Mouse (Mus musculus) neural tube, embryonic 13.5 days (tissue): ENCODE measurements around the gene Nsun5. TPM values are rescaled to one million over a fixed set of nuclear protein-coding genes. Genes with fewer than 3 reads are reported as not detected.

ENCODE experiments used
- ATAC-seq: fragments of 200-750 bp; cut with Nextera tagmentation; 2 replicates; pipeline ENCODE4 v1.8.0; 2017; ENCODE audit warnings: low read depth, mild to moderate bottlenecking, moderate TSS enrichment, moderate library complexity
- H3K27ac ChIP-seq: fragments of 300-500 bp; sonication (generic); replicated peaks from 2 replicates; pipeline ENCODE4 v1.5.1; 2015; ENCODE audit warnings: moderate library complexity, mild to moderate bottlenecking, inconsistent platforms
- H3K27me3 ChIP-seq: fragments of 300-500 bp; sonication (generic); 2 replicates; pipeline ENCODE4 v1.6.1; 2015; ENCODE audit warnings: mild to moderate bottlenecking, inconsistent platforms
- H3K36me3 ChIP-seq: fragments of 300-500 bp; sonication (generic); 2 replicates; pipeline ENCODE4 v1.6.1; 2015; ENCODE audit warnings: mild to moderate bottlenecking, inconsistent platforms
- H3K4me1 ChIP-seq: fragments of 300-500 bp; sonication (generic); replicated peaks from 2 replicates; pipeline ENCODE4 v1.6.1; 2015; ENCODE audit warnings: inconsistent platforms
- H3K4me2 ChIP-seq: fragments of 300-500 bp; sonication (generic); 2 replicates; pipeline ENCODE4 v1.6.1; 2015; ENCODE audit warnings: inconsistent platforms, mild to moderate bottlenecking, moderate library complexity
- H3K4me3 ChIP-seq: fragments of 300-500 bp; sonication (generic); 2 replicates; pipeline ENCODE4 v1.5.1; 2015; ENCODE audit warnings: mild to moderate bottlenecking, inconsistent platforms
- H3K9ac ChIP-seq: fragments of 300-500 bp; sonication (generic); 2 replicates; pipeline ENCODE4 v1.6.1; 2015; ENCODE audit warnings: moderate library complexity, mild to moderate bottlenecking, inconsistent platforms
- H3K9me3 ChIP-seq: fragments of 300-500 bp; sonication (generic); 2 replicates; pipeline ENCODE4 v1.6.1; 2016; ENCODE audit warnings: inconsistent platforms
- WGBS: fragments of 180-500 bp; shearing (Covaris S2); methylation state at CpG from one replicate; pipeline ENCODE4 v1.1.7; 2015; 5-methylcytosine and 5-hydroxymethylcytosine counted together
- microRNA-seq: library from miRNA; unstranded; fragments of <30 nt; microRNA quantifications from one replicate; pipeline ENCODE4, GENCODE M21; 2016
- polyA plus RNA-seq: library from polyadenylated mRNA; unstranded; fragments of >200 nt; fragmentation: Nextera tagmentation; extraction: Ambion mirVana; gene quantifications from 2 replicates; pipeline ENCODE4 v1.2.1, GENCODE M21; 2015

The Nsun5 gene
- polyA plus RNA-seq, 1 experiment from 2014 or later: 27.2 TPM

DNA sequence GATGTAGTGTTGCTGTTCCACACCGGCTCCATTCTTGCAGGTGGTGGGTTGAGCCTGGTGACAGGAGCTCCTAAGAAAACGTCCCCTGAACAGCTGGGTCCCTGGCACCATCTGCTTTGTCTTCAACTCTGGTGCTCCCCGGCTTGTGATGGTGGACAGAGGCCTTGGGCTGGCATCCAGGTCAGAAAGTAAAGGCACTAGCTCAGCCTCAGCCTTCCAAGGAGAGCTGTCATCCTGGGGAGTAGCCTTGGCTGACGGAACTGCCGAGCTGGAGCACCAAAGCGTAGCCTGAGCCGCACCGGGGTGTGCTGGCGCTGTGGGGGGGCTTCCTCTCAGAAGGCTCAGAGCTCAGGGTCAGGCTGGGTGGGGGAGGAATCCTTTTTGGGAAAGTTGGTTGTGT, 40.5 kb downstream of the Nsun5 start:
- WGBS: 93% methylated on average over 9 of the region's 9 CpGs
- peaks cover 68% of the 10 kb centered on the region for H3K36me3 ChIP-seq

More for the DNA sequence above, 40.5 kb downstream of the Nsun5 start:
- ATAC-seq: no peak
- Histone ChIP-seq H3K27me3 (no peaks in the 10 kb centered on the region), H3K4me3 (no peak overlapping the region), H3K27ac (no peak overlapping the region), H3K4me1 (no peaks in the 10 kb centered on the region), H3K9ac (no peak overlapping the region), H3K4me2 (no peak overlapping the region), H3K9me3 (no peaks in the 10 kb centered on the region)

Small RNA genes within 50 kb of the gene (microRNA-seq; reads per million reads assigned to microRNA genes)
- gene Mir7033: not detected

Other genes starting within 250 kb of the Nsun5 start
- gene Tbl2, start 220.3 kb upstream of the Nsun5 start, polyA plus RNA-seq: 15.9 and 18.5 TPM in 2 replicates
- gene Bcl7b, start 201.7 kb upstream of the Nsun5 start, polyA plus RNA-seq: 49.2 and 50.0 TPM in 2 replicates
- 32.0 and 35.9 TPM in 2 replicates for gene Baz1b, start 182.7 kb upstream of the Nsun5 start, polyA plus RNA-seq
- gene Fzd9, start 118.7 kb upstream of the Nsun5 start, polyA plus RNA-seq: 11.6 and 12.1 TPM in 2 replicates
- gene Fkbp6, start 19.9 kb upstream of the Nsun5 start, polyA plus RNA-seq: 0.15 TPM in 1 of 2 replicates, not detected in the other
- gene Trim50, start 16.7 kb upstream of the Nsun5 start, polyA plus RNA-seq: not detected in 2 replicates
- gene Pom121, start 24.6 kb downstream of the Nsun5 start, polyA plus RNA-seq: 10.8 and 13.0 TPM in 2 replicates
- gene Hip1, start 175.2 kb downstream of the Nsun5 start, polyA plus RNA-seq: 48.3 and 48.6 TPM in 2 replicates
- not detected in 2 replicates for gene Ccl26, start 193.6 kb downstream of the Nsun5 start, polyA plus RNA-seq
- gene Ccl24, start 203.1 kb downstream of the Nsun5 start, polyA plus RNA-seq: 3.1 and 3.4 TPM in 2 replicates